Comparison of ENCODE assay signal across 9 mouse cellular contexts in the genomic region with DNA sequence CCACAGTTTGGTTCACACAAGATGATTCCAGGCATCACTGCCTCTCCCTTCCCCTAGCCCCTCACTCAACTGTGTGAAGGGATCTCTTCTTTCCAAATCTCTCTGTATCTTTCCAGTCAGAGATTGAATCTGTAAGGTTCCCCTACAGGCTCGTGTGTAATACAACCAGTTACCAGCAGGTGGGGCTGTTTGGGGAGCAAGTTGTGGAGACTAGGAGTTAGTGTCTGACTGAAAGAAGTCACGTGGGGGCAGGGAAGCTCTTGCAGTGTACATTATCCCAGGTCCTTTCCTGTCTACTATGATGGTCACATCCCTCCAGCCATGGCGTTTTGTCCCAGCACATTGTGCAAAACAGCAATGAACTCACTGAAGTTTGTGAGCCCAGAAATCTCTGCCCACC. TPM values are rescaled to one million over a fixed set of nuclear protein-coding genes. Genes with fewer than 3 reads are reported as not detected.
A peak's percentile ranks its signal among the peaks of the same experiment; 100 is the strongest.
DNase-seq lines count a peak whose midpoint lies in the region.
"Had no signal": no experiment of that assay in that cellular context is flagged by ENCODE, and none has a peak within 500 bp of the region (broad histone marks: within the 10 kb centered on the region; RNA-seq: fewer than 3 reads in every experiment).

No protein-coding gene starts in this region.

- H3K4me3 ChIP-seq in heart, embryonic 10.5 days = no peak overlapping the region

- H3K4me1 ChIP-seq in heart, embryonic 10.5 days = peaks cover 11% of the 10 kb centered on the region

- DNase-seq in heart, adult 18-20 months = peak; percentile 8 to 63
- no peak for DNase-seq in heart, embryonic 10.5 days (ENCODE audit: low spot score)
- DNase-seq in 416B (ENCODE audit: low read depth) (peak; percentile 40), adipocyte (ENCODE audit: low spot score) (peak; percentile 3)
- DNase-seq in embryo, embryonic 11 days = peak; percentile 71
- DNase-seq in layer of hippocampus, postnatal 14 days (ENCODE audit: low spot score in 2 of 2) = peak; percentile 71 to 74
- DNase-seq in mesoderm, embryonic 11.5 days (ENCODE audit: low read depth, low spot score) = peak; percentile 59
- peak; percentile 8 for DNase-seq in thymus, postnatal 0 days (ENCODE audit: low spot score)

- 23% methylated on average over 3 of the region's 3 CpGs for WGBS in heart, embryonic 10.5 days

- no peak overlapping the region for H3K27ac ChIP-seq in heart, embryonic 10.5 days

- H3K36me3 ChIP-seq in heart, embryonic 10.5 days = no peaks in the 10 kb centered on the region

- H3K27me3 ChIP-seq in heart, embryonic 10.5 days (ENCODE audit: insufficient read depth, poor library complexity, severe bottlenecking) = peaks cover 34% of the 10 kb centered on the region

- H3K9me3 ChIP-seq in heart, embryonic 10.5 days = no peaks in the 10 kb centered on the region

RNA-seq across cellular contexts. Expression of a gene that starts 18.7 kb away (rescaled TPM):
- total RNA-seq in heart, adult 18-20 months (2021) = not detected
- not detected in 2 replicates for polyA plus RNA-seq in heart, embryonic 10.5 days (2016; fragmentation: Nextera tagmentation; extraction: Ambion mirVana)
- total RNA-seq in layer of hippocampus, postnatal 14 days (2021) = not detected
- polyA plus RNA-seq in thymus, postnatal 0 days (2015; fragmentation: Nextera tagmentation; extraction: Ambion mirVana) = not detected in 2 replicates
- polyA plus RNA-seq: stomach, embryonic 14.5 days had no signal
